Mouse (Mus musculus) gastrocnemius, adult 2 months (tissue): ENCODE results near the gene Garem2. TPM values are rescaled to one million over a fixed set of nuclear protein-coding genes. Genes with fewer than 3 reads are reported as not detected.
A peak's percentile ranks its signal among the peaks of the same experiment; 100 is the strongest.
"Not testable (repeated sequence)": the region's sequence is repeated elsewhere in the genome, so short reads cannot be mapped to it uniquely, and the experiment has no call there.

ENCODE experiments used
- DNase-seq: peaks from one replicate; pipeline ENCODE4 v3.0.0; 2022
- H3K27ac ChIP-seq: fragments of 200-600 bp; 2 replicates; pipeline ENCODE4 v1.8.1; 2022; ENCODE audit warnings: mild to moderate bottlenecking
- H3K4me3 ChIP-seq: fragments of 200-600 bp; 2 replicates; pipeline ENCODE4 v1.8.1; 2022; ENCODE audit warnings: mild to moderate bottlenecking, moderate library complexity
- CTCF ChIP-seq: fragments of 200-600 bp; IDR thresholded peaks from 2 replicates; pipeline ENCODE4 v1.8.1; 2022; ENCODE audit warnings: antibody characterized with exemption, mild to moderate bottlenecking, moderate library complexity
- intact Hi-C: fragments of 180-260 bp; cut with DNase I; formaldehyde crosslinking; loops from one replicate; pipeline ENCODE4 v1.15.1; 2025
- long read RNA-seq, 2 experiments: library from polyadenylated mRNA; stranded (forward); transcript quantifications; one replicate each; pipeline ENCODE4 v2.0.0; 2021
- total RNA-seq, 2 experiments: library from RNA; stranded (reverse); gene quantifications; 2 replicates each; pipeline ENCODE4 v1.2.3; 2021

Garem2 gene
- total RNA-seq, result not detected
- long read RNA-seq, experiment 1, result 0 reads
- long read RNA-seq, experiment 2, result 0 reads

GRCm38 (mm10) chr5:30104841-30105667, at the start of gene Garem2:
Gene Garem2 (plus strand): TSS chr5:30105161.
- TF ChIP-seq CTCF, result no peak
- H3K27ac ChIP-seq, result no peak within 1 kb of the TSS
- intact Hi-C loops, result no loop called here
- DNase-seq, result no peak
- H3K4me3 ChIP-seq, result peak within 1 kb of the TSS; percentile 74

- no peak for DNase-seq
- Histone ChIP-seq H3K27ac (no peak overlapping the region), H3K4me3 (no peak overlapping the region)
- no peak for TF ChIP-seq CTCF
- intact Hi-C loops, result no loop called here
These were observed 46.7 kb upstream of the Garem2 start for GRCm38 (mm10) chr5:30058216-30058731.

GRCm38 (mm10) chr5:30059607-30060006, 45.4 kb upstream of the Garem2 start:
- H3K27ac ChIP-seq, H3K4me3 ChIP-seq, intact Hi-C loops, DNase-seq: not testable (repeated sequence)

GRCm38 (mm10) chr5:30067726-30068125, 37.2 kb upstream of the Garem2 start:
- no peak for DNase-seq
- TF ChIP-seq CTCF, result no peak
- Histone ChIP-seq H3K27ac (no peak overlapping the region), H3K4me3 (no peak overlapping the region)
- intact Hi-C loops, result no loop called here

- no peak for DNase-seq
- H3K27ac ChIP-seq, result no peak overlapping the region
- no peak for TF ChIP-seq CTCF
- intact Hi-C loops, result no loop called here
- no peak overlapping the region for H3K4me3 ChIP-seq
These were observed 33.3 kb upstream of the Garem2 start for GRCm38 (mm10) chr5:30071677-30072076.

GRCm38 (mm10) chr5:30072377-30072776, 32.6 kb upstream of the Garem2 start:
- TF ChIP-seq CTCF, result no peak
- Histone ChIP-seq H3K4me3 (peak overlapping the region; percentile 87), H3K27ac (no peak overlapping the region)
- intact Hi-C loops, result no loop called here
- DNase-seq, result no peak

- DNase-seq, result peak; percentile 82
- Histone ChIP-seq H3K4me3 (peak within 1 kb of the TSS; percentile 87), H3K27ac (peak within 1 kb of the TSS; percentile 80)
- TF ChIP-seq CTCF, result peak; percentile 16; the same call in 1 of the 2 replicates
- intact Hi-C loops, result no loop called here
These were observed 31.8 kb upstream of the Garem2 start, which contains the start of gene Tyms for GRCm38 (mm10) chr5:30072825-30073821. Gene Tyms (minus strand): TSS chr5:30073617.

GRCm38 (mm10) chr5:30092701-30093100, 12.3 kb upstream of the Garem2 start:
- intact Hi-C loops, result no loop called here
- no peak overlapping the region for H3K4me3 ChIP-seq
- TF ChIP-seq CTCF, result no peak
- no peak overlapping the region for H3K27ac ChIP-seq
- DNase-seq, result no peak

GRCm38 (mm10) chr5:30094399-30094798, 10.6 kb upstream of the Garem2 start:
- H3K27ac ChIP-seq, result no peak overlapping the region
- DNase-seq, result no peak
- no peak overlapping the region for H3K4me3 ChIP-seq
- peak; percentile 29; the same call in 1 of the 2 replicates for TF ChIP-seq CTCF
- intact Hi-C loops, result no loop called here

- no peak overlapping the region for H3K27ac ChIP-seq
- TF ChIP-seq CTCF, result no peak
- intact Hi-C loops, result no loop called here
- H3K4me3 ChIP-seq, result no peak overlapping the region
- no peak for DNase-seq
These were observed 9.2 kb upstream of the Garem2 start for GRCm38 (mm10) chr5:30095731-30096130.

GRCm38 (mm10) chr5:30098260-30098659, 6.7 kb upstream of the Garem2 start:
- TF ChIP-seq CTCF, result no peak
- no peak for DNase-seq
- no peak overlapping the region for H3K4me3 ChIP-seq
- no peak overlapping the region for H3K27ac ChIP-seq
- intact Hi-C loops, result no loop called here

- no peak for DNase-seq
- Histone ChIP-seq H3K4me3 (no peak overlapping the region), H3K27ac (no peak overlapping the region)
- intact Hi-C loops, result no loop called here
- no peak for TF ChIP-seq CTCF
These were observed 1.6 kb upstream of the Garem2 start for GRCm38 (mm10) chr5:30103340-30103739.
